Mouse (Mus musculus) limb, embryonic 14.5 days (tissue): ENCODE results near the gene Sbno2. TPM values are rescaled to one million over a fixed set of nuclear protein-coding genes. Genes with fewer than 3 reads are reported as not detected.

ENCODE experiments used
- ATAC-seq: fragments of 200-750 bp; cut with Nextera tagmentation; 2 replicates; pipeline ENCODE4 v1.8.0; 2017; ENCODE audit warnings: low read depth, moderate number of reproducible peaks, moderate TSS enrichment; ENCODE audit not compliant: low FRiP score
- DNase-seq: peaks from one replicate; pipeline ENCODE4 v3.0.0-alpha.2; 2015; ENCODE audit warnings: low spot score
- H3K27ac ChIP-seq: fragments of 300-500 bp; sonication (generic); replicated peaks from 2 replicates; pipeline ENCODE4 v1.5.1; 2014; ENCODE audit warnings: low read depth, mild to moderate bottlenecking, low read length, moderate library complexity, mixed read lengths
- H3K27me3 ChIP-seq: fragments of 300-500 bp; sonication (generic); 2 replicates; pipeline ENCODE4 v1.6.1; 2014; ENCODE audit warnings: low read length, mixed read lengths; ENCODE audit not compliant: control insufficient read depth, insufficient read depth
- H3K36me3 ChIP-seq: fragments of 300-500 bp; sonication (generic); 2 replicates; pipeline ENCODE4 v1.6.1; 2014; ENCODE audit warnings: mild to moderate bottlenecking, low read length, moderate library complexity, mixed read lengths; ENCODE audit not compliant: control insufficient read depth, insufficient read depth
- H3K4me1 ChIP-seq: fragments of 300-500 bp; sonication (generic); 2 replicates; pipeline ENCODE4 v1.6.1; 2014; ENCODE audit warnings: antibody characterized with exemption, low read length, mixed read lengths; ENCODE audit not compliant: control insufficient read depth, insufficient read depth
- H3K4me2 ChIP-seq: fragments of 300-500 bp; sonication (generic); replicated peaks from 2 replicates; pipeline ENCODE4 v1.6.1; 2014; ENCODE audit warnings: low read depth, mild to moderate bottlenecking, low read length, moderate library complexity; ENCODE audit not compliant: severe bottlenecking
- H3K4me3 ChIP-seq: fragments of 300-500 bp; sonication (generic); replicated peaks from 2 replicates; pipeline ENCODE4 v1.5.1; 2014; ENCODE audit warnings: low read length
- H3K9ac ChIP-seq: fragments of 300-500 bp; sonication (generic); 2 replicates; pipeline ENCODE4 v1.6.1; 2014; ENCODE audit warnings: mild to moderate bottlenecking, low read depth, low read length, moderate library complexity; ENCODE audit not compliant: severe bottlenecking
- H3K9me3 ChIP-seq: fragments of 300-500 bp; sonication (generic); 2 replicates; pipeline ENCODE4 v1.6.1; 2016; ENCODE audit warnings: low read length; ENCODE audit not compliant: control insufficient read depth
- POLR2A ChIP-seq: fragments of 200-500 bp; IDR thresholded peaks from 2 replicates; pipeline ENCODE4 v1.8.0; 2012; ENCODE audit warnings: inconsistent platforms, mild to moderate bottlenecking, moderate library complexity, borderline replicate concordance; ENCODE audit not compliant: insufficient read depth, insufficient read length; ENCODE audit errors: extremely low read depth
- WGBS: fragments of 180-500 bp; shearing (Covaris S2); extraction: QIAGEN DNeasy Blood & Tissue Kit; methylation state at CpG from one replicate; pipeline ENCODE4 v1.1.7; 2014; 5-methylcytosine and 5-hydroxymethylcytosine counted together
- polyA plus RNA-seq, 2 experiments: library from polyadenylated mRNA; depleted of rRNA in 1 of 2; stranded (reverse) in 1 of 2; unstranded in 1 of 2; fragments of >200 nt; fragmentation: Nextera tagmentation in 1 of 2; extraction: Ambion mirVana in 1 of 2; gene quantifications; 2 replicates each; pipeline versions ENCODE4 v1.2.1 to v1.2.3; 2012 to 2014

Gene Sbno2
- polyA plus RNA-seq, 2 experiments: 16.8 to 24.9 TPM

DNA sequence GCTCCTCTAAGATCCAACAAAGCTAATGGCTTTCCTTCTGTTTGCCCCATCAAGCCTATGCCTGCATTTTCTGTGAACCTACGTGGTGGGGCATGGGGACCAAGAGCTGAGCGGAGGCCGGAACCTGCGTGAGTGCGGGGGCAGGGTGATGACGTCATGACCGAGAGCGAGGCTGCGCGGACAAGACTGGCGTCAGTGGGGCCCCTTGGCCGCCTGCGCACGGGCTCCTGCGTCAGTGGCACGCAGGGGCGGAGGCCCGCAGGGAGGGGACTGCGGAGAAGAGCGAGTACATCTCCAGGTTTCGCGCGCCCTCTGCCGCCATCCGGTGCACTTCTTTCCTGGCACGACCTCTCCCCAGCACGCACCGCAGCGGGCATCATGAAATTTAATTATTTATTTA is 35.9 kb upstream of the Sbno2 start:
- Histone ChIP-seq H3K27me3 (peaks cover 10% of the 10 kb centered on the region), H3K4me1 (peaks cover 29% of the 10 kb centered on the region), H3K27ac (peak overlapping the region; percentile 56), H3K36me3 (peaks cover 31% of the 10 kb centered on the region), H3K9ac (peak overlapping the region; percentile 28; the same call in 1 of the 2 replicates), H3K4me3 (peak overlapping the region; percentile 83), H3K9me3 (no peaks in the 10 kb centered on the region), H3K4me2 (peak overlapping the region; percentile 92)
- ATAC-seq (peak; percentile 72), DNase-seq (peak; percentile 91)
- no peak for TF ChIP-seq POLR2A
- WGBS: 0% methylated on average over 29 of the region's 29 CpGs

DNA sequence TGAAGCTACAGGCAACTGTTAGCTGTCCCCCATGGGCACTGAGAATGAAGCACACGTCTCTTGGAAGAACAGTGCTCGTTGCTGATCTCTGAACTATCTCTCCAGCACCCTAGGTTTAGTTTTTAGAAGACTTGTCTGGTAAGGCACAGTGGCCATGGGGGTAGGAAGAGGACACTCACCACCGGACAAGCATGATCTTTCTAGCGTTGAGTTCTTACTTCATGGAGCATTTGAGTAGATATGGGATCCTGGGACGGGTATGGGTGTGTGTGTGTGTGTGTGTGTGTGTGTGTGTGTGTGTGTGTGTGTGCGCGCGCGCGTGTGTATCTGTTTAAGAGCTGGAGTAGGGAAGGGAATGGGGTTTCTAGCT is 35.3 kb upstream of the Sbno2 start, which contains the start of gene Cbarp:
Gene Cbarp (minus strand): TSS at position 170 of the 370 bp plus-strand sequence.
- H3K9me3 ChIP-seq: no peaks in the 10 kb centered on the region
- peak within 1 kb of the TSS; percentile 28; the same call in 1 of the 2 replicates for H3K9ac ChIP-seq
- peak within 1 kb of the TSS; percentile 56 for H3K27ac ChIP-seq
- H3K36me3 ChIP-seq: peaks cover 31% of the 10 kb centered on the region
- DNase-seq (no peak), ATAC-seq (no peak)
- peaks cover 16% of the 10 kb centered on the region for H3K27me3 ChIP-seq
- peaks cover 27% of the 10 kb centered on the region for H3K4me1 ChIP-seq
- WGBS: 82% methylated on average over 10 of the region's 10 CpGs
- H3K4me3 ChIP-seq: peak within 1 kb of the TSS; percentile 83
- peak within 1 kb of the TSS; percentile 97 for H3K4me2 ChIP-seq
- no peak for TF ChIP-seq POLR2A

GRCm38 (mm10) chr10:80139975-80140665 is 34.7 kb upstream of the Sbno2 start:
- H3K4me2 ChIP-seq: no peak overlapping the region

DNA sequence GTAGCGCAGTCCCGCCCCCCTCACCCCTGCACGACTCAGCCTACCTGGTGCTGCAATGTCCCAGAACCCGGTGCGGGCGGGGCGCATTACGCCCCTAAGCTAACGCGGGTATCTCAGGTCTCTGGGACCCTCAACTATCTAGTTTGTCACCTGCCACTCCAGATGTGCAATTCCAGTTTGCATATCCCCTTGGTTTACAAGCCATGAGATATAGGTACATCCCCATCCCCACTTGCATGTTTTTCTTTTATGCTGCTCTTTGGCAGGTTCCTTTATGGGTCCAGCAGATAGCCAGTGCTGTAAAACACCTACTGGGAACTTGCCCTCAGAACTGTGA is 34.0 kb upstream of the Sbno2 start:
- 0% methylated on average over 9 of the region's 10 CpGs for WGBS
- peaks cover 16% of the 10 kb centered on the region for H3K27me3 ChIP-seq
- H3K36me3 ChIP-seq: peaks cover 28% of the 10 kb centered on the region
- peak; percentile 12 for ATAC-seq
- TF ChIP-seq POLR2A: no peak
- H3K9ac ChIP-seq: peak overlapping the region; percentile 66
- no peak overlapping the region for H3K27ac ChIP-seq
- peak overlapping the region; percentile 71 for H3K4me3 ChIP-seq
- DNase-seq: no peak
- H3K4me1 ChIP-seq: peaks cover 27% of the 10 kb centered on the region
- H3K9me3 ChIP-seq: no peaks in the 10 kb centered on the region
- peak overlapping the region; percentile 97 for H3K4me2 ChIP-seq

More at GRCm38 (mm10) chr10:80139975-80140665, 34.7 kb upstream of the Sbno2 start:
- Histone ChIP-seq H3K27ac (no peak overlapping the region), H3K9ac (no peak overlapping the region), H3K9me3 (no peaks in the 10 kb centered on the region), H3K36me3 (peaks cover 29% of the 10 kb centered on the region), H3K4me3 (no peak overlapping the region), H3K27me3 (peaks cover 16% of the 10 kb centered on the region), H3K4me1 (peaks cover 27% of the 10 kb centered on the region)
- DNase-seq: no peak
- WGBS: 80% methylated on average over 11 of the region's 11 CpGs
- TF ChIP-seq POLR2A: no peak
- no peak for ATAC-seq

DNA sequence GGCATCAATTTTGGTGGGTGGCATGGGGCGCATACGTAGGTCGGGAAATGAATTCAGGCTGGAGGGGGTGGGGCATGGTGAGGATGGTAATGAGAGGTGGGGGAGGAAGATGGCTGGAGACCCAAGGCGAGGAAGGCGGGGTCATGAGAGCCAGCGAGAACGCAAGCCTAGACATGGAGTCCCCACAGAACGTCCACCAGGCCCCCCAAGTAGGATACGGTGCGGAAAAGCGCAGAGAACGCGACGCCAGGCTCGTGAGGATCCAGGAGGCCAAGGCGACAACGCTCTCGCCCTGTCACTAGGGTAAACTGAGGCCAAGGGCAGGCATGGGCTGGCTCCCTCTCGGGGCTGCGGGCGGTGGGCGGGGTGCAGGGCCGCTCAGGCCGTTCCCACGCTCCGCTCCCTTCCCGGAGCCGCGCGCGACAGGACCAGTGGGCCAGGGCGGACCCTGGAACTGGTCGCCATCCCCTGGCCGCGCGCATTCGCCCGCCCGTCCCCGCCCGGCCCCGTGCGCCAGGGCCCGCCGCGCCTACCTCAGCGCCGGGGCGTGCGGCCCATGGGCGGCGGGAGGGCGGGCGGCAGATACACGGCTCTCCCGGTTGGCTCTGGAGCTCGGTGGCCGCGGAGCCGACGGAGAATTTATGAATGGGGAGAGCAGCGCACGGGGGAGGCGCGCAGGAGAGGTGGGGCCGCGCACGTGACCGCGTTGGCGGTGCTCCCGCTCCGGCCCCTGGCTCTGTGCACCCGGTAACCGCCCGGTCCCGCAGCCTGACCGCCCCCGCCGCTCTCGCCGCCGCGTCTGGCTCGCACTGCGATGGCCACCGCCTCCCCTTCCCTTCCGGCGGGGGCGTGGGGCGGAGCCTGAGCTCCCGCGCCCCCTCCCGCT is 33.4 kb upstream of the Sbno2 start, which contains the start of gene Atp5d:
Gene Atp5d (plus strand): TSS at position 80 of the 886 bp plus-strand sequence.
- peaks cover 27% of the 10 kb centered on the region for H3K36me3 ChIP-seq
- H3K27ac ChIP-seq: 0 out of 2 replicates have a peak within 1 kb of the TSS, but pooled peaks have one; percentile 33
- DNase-seq: peak; percentile 56
- H3K4me2 ChIP-seq: peak within 1 kb of the TSS; percentile 97
- 0 out of 2 replicates have a peak, but pooled peaks have one; percentile 43 for TF ChIP-seq POLR2A
- peak within 1 kb of the TSS; percentile 71 for H3K4me3 ChIP-seq
- 0% methylated on average over 48 of the region's 94 CpGs for WGBS
- peaks cover 16% of the 10 kb centered on the region for H3K27me3 ChIP-seq
- H3K9me3 ChIP-seq: no peaks in the 10 kb centered on the region
- peak within 1 kb of the TSS; percentile 66 for H3K9ac ChIP-seq
- ATAC-seq: no peak
- H3K4me1 ChIP-seq: peaks cover 27% of the 10 kb centered on the region
